In genomic region chr7:141612371-141612760, GRCm38 (mm10) we compare ENCODE assay signal across 15 mouse cellular contexts. TPM values are rescaled to one million over a fixed set of nuclear protein-coding genes. Genes with fewer than 3 reads are reported as not detected.
A peak's percentile ranks its signal among the peaks of the same experiment; 100 is the strongest.
DNase-seq lines count a peak whose midpoint lies in the region; ATAC-seq and TF ChIP-seq lines count a peak whose summit lies in the region.
"Had no signal": no experiment of that assay in that cellular context is flagged by ENCODE, and none has a peak within 500 bp of the region (broad histone marks: within the 10 kb centered on the region; RNA-seq: fewer than 3 reads in every experiment).

No protein-coding gene starts in this region.

- no peak for ATAC-seq in kidney, embryonic 16.5 days (ENCODE audit: low FRiP score, low TSS enrichment)
- ATAC-seq in intestine, embryonic 14.5 days (replicated peaks; ENCODE audit: low FRiP score, low TSS enrichment, low read depth) = no peak
- ATAC-seq: activated CD4-positive, CD25-positive, alpha-beta regulatory T cell, adult 4 months had no signal

- H3K4me3 ChIP-seq in heart, adult 2 months = no peak overlapping the region
- no peak overlapping the region for H3K4me3 ChIP-seq in kidney, embryonic 16.5 days (ENCODE audit: low read length)
- H3K4me3 ChIP-seq in intestine, embryonic 14.5 days (ENCODE audit: low read depth, low read length) = no peak overlapping the region

- DNase-seq in heart, adult 2 months = no peak
- no peak for DNase-seq in heart, postnatal 14 days
- DNase-seq in kidney, postnatal 25 days = no peak
- DNase-seq in cerebellum, adult 18-20 months = peak; percentile 58 to 62
- DNase-seq in intestine, embryonic 14.5 days (ENCODE audit: low spot score) = no peak
- no peak for DNase-seq in retina, postnatal 1 day
- DNase-seq in Muller cell, postnatal 12 days (ENCODE audit: inconsistent ontology term) = no peak
- DNase-seq: B cell, adult 2 months; thymus, postnatal 36 days had no signal

- no peaks in the 10 kb centered on the region for H3K79me2 ChIP-seq in heart, adult 2 months (replicated peaks; ENCODE audit: control insufficient read depth, insufficient read depth, low read length)

- no peak overlapping the region for H3K4me2 ChIP-seq in kidney, embryonic 16.5 days (replicated peaks; ENCODE audit: low read depth, low read length)
- no peak overlapping the region for H3K4me2 ChIP-seq in intestine, embryonic 14.5 days (ENCODE audit: low read length)

- 65% methylated on average over 18 of the region's 18 CpGs for whole genome bisulfite sequencing in heart, adult 2 months
- 71% methylated on average over 18 of the region's 18 CpGs for WGBS in kidney, embryonic 16.5 days
- WGBS in intestine, embryonic 14.5 days = 81% methylated on average over 18 of the region's 18 CpGs

- no peaks in the 10 kb centered on the region for H3K27me3 ChIP-seq in heart, adult 2 months (ENCODE audit: control insufficient read depth, insufficient read depth, low read length)
- no peaks in the 10 kb centered on the region for H3K27me3 ChIP-seq in kidney, embryonic 16.5 days (ENCODE audit: insufficient read depth, low read length)
- no peaks in the 10 kb centered on the region for H3K27me3 ChIP-seq in intestine, embryonic 14.5 days (replicated peaks; ENCODE audit: control insufficient read depth, insufficient read depth, low read length)

- TF ChIP-seq POLR2A in heart, adult 2 months (IDR thresholded peaks at IDR 0.05; ENCODE audit: insufficient read depth, low read depth, low read length) = no peak

- TF ChIP-seq EP300 in heart, adult 2 months (IDR thresholded peaks at IDR 0.05; ENCODE audit: insufficient read depth, low read depth, low read length) = no peak

- no peaks in the 10 kb centered on the region for H3K9me3 ChIP-seq in kidney, embryonic 16.5 days (ENCODE audit: low read length)
- H3K9me3 ChIP-seq in intestine, embryonic 14.5 days (ENCODE audit: control insufficient read depth, low read length) = no peaks in the 10 kb centered on the region
- H3K9me3 ChIP-seq: G1E had no signal

- H3K4me1 ChIP-seq in heart, adult 2 months (ENCODE audit: control insufficient read depth, insufficient read depth, low read length) = peaks cover 13% of the 10 kb centered on the region
- peaks cover 28% of the 10 kb centered on the region for H3K4me1 ChIP-seq in kidney, embryonic 16.5 days (ENCODE audit: insufficient read depth, low read length)
- H3K4me1 ChIP-seq in intestine, embryonic 14.5 days (replicated peaks; ENCODE audit: control insufficient read depth, insufficient read depth, low read length) = peaks cover 5% of the 10 kb centered on the region

- H3K36me3 ChIP-seq in heart, adult 2 months (ENCODE audit: control insufficient read depth, insufficient read depth, low read length) = no peaks in the 10 kb centered on the region
- peaks cover 59% of the 10 kb centered on the region for H3K36me3 ChIP-seq in kidney, embryonic 16.5 days (ENCODE audit: insufficient read depth, low read length)
- peaks cover 78% of the 10 kb centered on the region for H3K36me3 ChIP-seq in intestine, embryonic 14.5 days (ENCODE audit: control insufficient read depth, insufficient read depth, low read length)
- H3K36me3 ChIP-seq: G1E had no signal

- peak overlapping the region; percentile 12 for H3K27ac ChIP-seq in heart, adult 2 months
- H3K27ac ChIP-seq in kidney, embryonic 16.5 days (ENCODE audit: low read length) = peak overlapping the region; percentile 70
- peak overlapping the region; percentile 43; the same call in 1 of the 2 replicates for H3K27ac ChIP-seq in intestine, embryonic 14.5 days (ENCODE audit: low read depth)

- TF ChIP-seq CTCF in heart, adult 2 months (IDR thresholded peaks at IDR 0.05) = no peak

- no peak overlapping the region for H3K9ac ChIP-seq in heart, adult 2 months (ENCODE audit: low read depth, low read length)
- H3K9ac ChIP-seq in kidney, embryonic 16.5 days (replicated peaks; ENCODE audit: low read length) = no peak overlapping the region
- no peak overlapping the region for H3K9ac ChIP-seq in intestine, embryonic 14.5 days (ENCODE audit: low read length)

- intact Hi-C loops in heart, adult 2 months (cut with DNase I) = loop anchor here (5.0 kb wide), 3 partner anchors 50 to 130 kb away; partner anchors contain the start of genes Ap2a2 and Chid1
- intact Hi-C loops in heart, postnatal 14 days (cut with DNase I) = loop anchor here (5.0 kb wide), 1 partner anchor 50 kb away; the partner anchor contains the start of gene Ap2a2

RNA-seq across cellular contexts. Expression of gene Muc6, which starts 42.8 kb away (rescaled TPM):
- total RNA-seq in heart, adult 2 months (2021) = not detected
- polyA plus RNA-seq in heart, adult 2 months (2012; rRNA removed) = 0.03 TPM in 1 of 2 replicates, not detected in the other
- total RNA-seq in heart, postnatal 14 days (2021) = not detected
- 0.24 and 0.26 TPM in 2 replicates for polyA plus RNA-seq in kidney, embryonic 16.5 days (2015; fragmentation: Nextera tagmentation; extraction: Ambion mirVana)
- 0.23 and 0.24 TPM in 2 replicates for polyA plus RNA-seq in intestine, embryonic 14.5 days (2014; fragmentation: Nextera tagmentation; extraction: Ambion mirVana)
- total RNA-seq: hematopoietic stem cell, adult 5-6 weeks; left cerebral cortex, postnatal 10 days; liver, adult 2 months had no signal
- polyA plus RNA-seq: G1E; liver, adult 2 months had no signal

RNA-seq across cellular contexts. Expression of gene Ap2a2, which starts 50.4 kb away (rescaled TPM):
- 10 to 100 TPM; 55.1 to 58.3 TPM for total RNA-seq in heart, adult 2 months (2021)
- 28.5 and 29.9 TPM in 2 replicates for polyA plus RNA-seq in heart, adult 2 months (2012; rRNA removed)
- 10 to 100 TPM; 51.4 to 52.2 TPM for total RNA-seq in heart, postnatal 14 days (2021)
- polyA plus RNA-seq in kidney, embryonic 16.5 days (2015; fragmentation: Nextera tagmentation; extraction: Ambion mirVana) = 99.4 and 100 TPM in 2 replicates
- 70.0 and 77.7 TPM in 2 replicates for polyA plus RNA-seq in intestine, embryonic 14.5 days (2014; fragmentation: Nextera tagmentation; extraction: Ambion mirVana)

Comparison
In these comparisons a context has a peak if more than half of its experiments do, and no peak if none do; other contexts are left out.
1. DNase-seq: peak in cerebellum, adult 18-20 months (2 of 2); none in heart, adult 2 months (0 of 2), heart, postnatal 14 days (0 of 2), kidney, postnatal 25 days (0 of 2), intestine, embryonic 14.5 days (single experiment), retina, postnatal 1 day (single experiment) and Muller cell, postnatal 12 days (single experiment).
2. H3K27ac ChIP-seq: peak in every context shown above with its lines; median percentile 70 in kidney, embryonic 16.5 days; 43 in intestine, embryonic 14.5 days; 12 in heart, adult 2 months.